Mouse (Mus musculus): ENCODE measurements around the gene Mrpl42. TPM values are rescaled to one million over a fixed set of nuclear protein-coding genes. Genes with fewer than 3 reads are reported as not detected.
A peak's percentile ranks its signal among the peaks of the same experiment; 100 is the strongest.
"Not testable (repeated sequence)": the region's sequence is repeated elsewhere in the genome, so short reads cannot be mapped to it uniquely, and the experiment has no call there.

Gene Mrpl42
- 10 to 100 TPM; 78.5 to 85.8 TPM for total RNA-seq (2021)

DNA sequence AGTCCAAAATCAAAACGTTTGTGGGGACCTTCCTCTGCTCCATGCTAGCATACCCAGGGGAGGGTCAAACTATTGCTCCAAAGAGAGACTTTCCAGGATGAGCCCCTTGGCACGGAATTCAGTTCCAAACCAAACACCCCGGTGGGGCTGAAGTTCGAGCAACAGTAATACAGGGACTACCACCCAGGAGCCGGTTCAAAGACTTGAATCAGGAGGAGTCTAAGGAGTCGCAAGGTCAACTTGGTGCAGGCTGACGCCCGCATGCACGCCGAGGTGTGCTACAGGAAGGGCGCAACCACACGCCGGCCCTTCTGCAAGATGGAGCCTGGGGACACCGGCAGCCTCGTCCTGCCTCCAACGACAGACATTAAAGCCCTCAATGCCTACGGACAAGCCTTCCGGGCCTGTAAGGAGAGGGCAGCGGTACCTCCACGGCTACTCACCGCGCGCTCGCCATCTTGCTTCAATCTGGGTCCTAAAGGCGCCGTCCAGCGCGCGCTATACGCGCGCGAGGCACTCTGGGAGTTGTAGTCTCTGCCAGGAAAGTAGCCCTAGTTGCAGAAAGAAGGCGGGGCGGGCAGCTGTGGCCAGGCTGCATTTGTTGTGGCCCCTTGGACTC lies at the start of gene Mrpl42:
Gene Mrpl42 (minus strand): TSS at position 478 of the 619 bp plus-strand sequence.
- intact Hi-C loops (cut with DNase I) = no loop called here
- peak; percentile 90 for DNase-seq

DNA sequence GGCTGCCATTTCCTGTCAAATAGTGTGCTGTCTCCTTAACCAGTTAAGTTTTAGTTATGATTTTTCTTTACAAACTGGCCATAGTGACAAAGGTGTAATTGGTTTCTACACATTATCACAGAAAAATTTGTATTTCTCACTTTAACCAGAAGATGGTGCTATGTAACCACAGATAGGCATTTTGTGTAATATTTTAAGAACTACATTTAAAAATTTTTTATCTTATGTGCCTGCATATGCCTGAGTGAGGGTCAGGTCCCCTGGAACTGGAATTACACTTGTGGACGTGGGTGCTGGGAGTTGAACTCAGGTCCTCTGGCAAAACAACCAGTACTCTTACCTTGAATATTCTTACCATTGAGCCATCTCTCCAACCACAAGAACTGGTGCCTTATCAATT lies 48.8 kb upstream of the Mrpl42 start:
- intact Hi-C loops (cut with DNase I) = loop anchor here (2.0 to 10.0 kb wide), 3 partner anchors 304 to 484 kb away; no protein-coding TSS in a partner anchor
- DNase-seq = no peak

DNA sequence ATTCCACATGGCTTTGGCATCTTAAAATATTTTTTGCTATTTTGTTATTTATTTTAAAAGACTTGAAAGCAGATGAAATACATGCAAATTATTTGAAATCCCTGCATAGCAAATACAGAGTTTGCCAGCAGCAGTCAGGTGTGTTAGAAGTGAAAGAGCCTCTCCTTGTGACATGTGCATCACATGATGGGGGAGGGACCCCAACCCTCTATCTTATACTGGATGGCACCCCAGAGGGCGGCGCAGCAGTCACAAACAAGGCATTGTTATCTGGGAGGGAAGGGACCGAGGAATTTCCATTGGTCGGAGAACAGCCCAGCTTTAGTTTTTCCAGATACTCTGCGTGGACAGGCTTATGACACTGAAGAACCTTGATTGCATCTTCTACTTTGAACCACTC lies 47.3 kb upstream of the Mrpl42 start:
- intact Hi-C loops (cut with DNase I); DNase-seq: not testable (repeated sequence)

DNA sequence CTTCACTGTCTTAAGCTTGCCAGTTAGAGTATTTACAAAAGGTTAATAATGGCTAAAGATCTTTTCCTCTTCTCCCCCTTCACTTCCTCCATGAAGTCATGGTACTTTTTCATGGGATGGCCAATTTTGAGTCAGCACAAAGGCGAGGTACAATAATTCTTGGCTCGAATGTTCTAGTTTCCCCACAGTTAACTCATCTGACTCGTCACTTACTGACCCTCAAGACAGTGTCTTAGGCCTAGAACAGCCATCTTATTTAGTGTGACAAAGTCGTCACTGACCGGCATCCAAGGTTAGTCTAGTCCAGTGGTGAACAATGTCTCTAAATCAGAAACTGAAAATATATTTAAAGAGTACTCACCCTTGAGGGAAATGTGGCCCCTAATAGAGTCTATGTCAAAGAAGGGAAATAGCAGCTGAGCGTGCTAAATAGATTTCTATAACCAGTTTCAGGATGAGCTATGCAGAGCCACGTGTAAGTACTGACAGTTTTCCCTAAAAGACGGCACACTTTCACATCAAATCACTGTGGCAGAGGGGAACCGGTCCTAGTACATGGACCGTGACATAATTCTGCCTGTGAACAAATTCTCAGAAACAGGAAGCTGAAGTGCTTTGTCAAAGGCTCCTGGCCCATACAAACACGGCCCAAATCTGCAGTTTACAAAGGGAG lies 46.5 kb upstream of the Mrpl42 start:
- DNase-seq = no peak
- intact Hi-C loops (cut with DNase I) = no loop called here

DNA sequence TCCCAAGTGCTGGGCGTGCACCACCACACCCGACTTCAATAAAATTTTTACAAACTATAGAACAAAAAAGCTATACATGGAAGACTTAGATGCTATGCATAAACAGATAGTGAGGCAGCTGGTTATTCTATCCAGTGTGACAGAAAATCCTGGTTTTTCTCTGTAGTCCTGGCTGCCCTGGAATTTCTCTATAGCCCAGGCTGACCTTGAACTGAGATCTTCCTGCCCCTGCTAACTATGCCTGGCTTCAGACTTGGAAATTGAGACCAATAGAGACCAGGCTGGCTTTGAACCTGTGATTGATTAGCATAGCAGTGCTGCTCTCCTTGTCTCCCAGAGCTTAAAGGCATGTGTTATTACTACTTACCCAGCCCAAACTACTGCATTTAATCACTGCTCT lies 44.4 kb upstream of the Mrpl42 start:
- no peak for DNase-seq
- intact Hi-C loops (cut with DNase I) = no loop called here

DNA sequence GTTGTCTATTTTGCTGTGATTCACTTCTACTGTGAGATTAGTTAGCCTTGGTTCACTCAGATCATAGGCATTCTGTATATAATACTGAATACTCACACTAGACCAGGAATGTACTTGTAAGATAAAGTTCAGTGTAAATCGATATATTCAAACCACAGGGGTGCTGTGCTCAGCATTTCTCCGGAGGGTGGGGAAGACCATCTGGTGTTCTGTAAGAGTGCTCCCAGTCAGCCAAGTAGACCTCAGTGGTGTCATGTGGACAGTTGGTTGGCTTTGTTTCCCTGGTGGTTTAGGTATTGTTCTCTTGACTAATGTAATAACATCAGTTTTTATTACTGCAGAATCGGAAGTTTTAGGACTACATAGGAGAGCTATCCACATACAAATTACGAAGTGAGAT lies 43.3 kb upstream of the Mrpl42 start:
- intact Hi-C loops (cut with DNase I) = no loop called here
- DNase-seq = no peak

DNA sequence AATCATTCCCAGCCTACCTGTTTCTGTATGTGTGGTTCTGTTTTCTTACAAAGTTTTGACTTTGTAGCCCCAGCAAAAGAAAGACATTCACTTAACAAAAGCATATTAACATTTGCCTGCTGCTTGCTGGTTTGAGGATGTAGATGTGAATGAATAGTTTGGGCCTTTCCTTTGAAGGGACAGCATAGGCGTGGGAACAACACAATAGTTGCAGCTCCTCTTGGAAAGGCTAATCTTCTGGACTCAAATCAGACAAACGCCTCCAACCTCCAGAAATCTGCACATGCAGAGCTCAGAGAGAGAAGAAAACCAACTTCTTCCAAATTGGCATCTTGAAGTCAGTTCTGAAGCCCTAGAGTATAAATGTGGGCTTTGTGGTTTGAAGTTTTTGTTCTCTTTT lies 42.9 kb upstream of the Mrpl42 start:
- DNase-seq = no peak
- intact Hi-C loops (cut with DNase I) = no loop called here

DNA sequence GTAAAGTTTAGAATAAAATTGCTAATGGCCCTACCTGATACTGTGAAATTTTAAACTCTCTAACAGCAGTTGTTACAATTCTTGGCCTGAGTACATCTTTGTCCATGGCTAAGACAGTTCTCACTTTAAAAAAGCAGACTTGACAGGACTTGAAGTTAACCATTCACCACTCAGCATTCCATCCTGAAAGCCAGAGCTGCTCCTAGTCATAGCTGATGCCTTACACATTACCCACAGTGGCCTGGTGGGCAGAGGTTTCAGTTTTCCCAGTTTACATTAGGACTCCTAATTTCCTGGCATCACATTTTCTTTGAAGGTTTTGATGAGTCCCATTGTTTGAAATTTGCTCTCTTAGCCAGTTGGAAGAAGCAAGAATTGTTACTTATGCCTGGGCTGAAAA lies 42.3 kb upstream of the Mrpl42 start:
- no peak for DNase-seq
- intact Hi-C loops (cut with DNase I) = no loop called here

DNA sequence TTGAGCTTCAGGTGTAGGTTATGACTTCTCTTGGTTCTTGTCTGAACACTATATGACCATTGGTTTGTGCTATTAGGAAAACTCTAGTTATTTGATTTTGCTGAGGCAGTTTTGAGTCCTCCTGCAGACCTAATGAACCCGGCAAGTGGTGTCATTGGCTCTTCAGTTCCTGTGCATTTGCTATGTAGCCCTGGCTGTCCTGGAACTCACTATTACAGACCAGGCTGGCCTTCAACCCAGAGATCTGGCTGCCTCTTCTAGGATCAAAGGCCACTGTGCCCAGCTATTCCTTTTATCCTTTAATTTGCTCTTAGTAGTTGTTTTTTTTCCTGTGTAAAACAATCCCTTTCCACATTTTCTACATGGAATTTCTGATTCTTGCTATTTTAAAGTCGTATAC lies 41.6 kb upstream of the Mrpl42 start:
- DNase-seq = no peak
- intact Hi-C loops (cut with DNase I) = no loop called here

DNA sequence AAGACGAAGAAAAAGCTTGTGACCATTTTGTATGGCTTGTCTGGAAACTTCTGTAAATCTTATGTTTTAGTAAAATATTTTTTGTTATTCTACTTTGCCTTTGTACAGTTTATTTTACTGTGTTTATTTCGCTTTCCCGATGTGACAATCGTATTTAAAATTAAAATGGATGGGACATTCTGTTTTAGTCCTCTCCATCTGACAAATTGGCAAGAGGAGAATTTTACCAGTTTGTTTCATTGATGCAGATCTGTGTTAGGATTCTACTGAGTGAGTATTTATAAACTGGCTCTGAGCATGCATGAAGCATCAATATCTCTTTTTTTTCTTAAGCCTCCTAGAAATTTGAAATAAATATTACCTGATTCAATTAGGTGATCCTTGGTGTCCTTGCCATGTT lies 41.2 kb upstream of the Mrpl42 start:
- intact Hi-C loops (cut with DNase I) = no loop called here
- no peak for DNase-seq

DNA sequence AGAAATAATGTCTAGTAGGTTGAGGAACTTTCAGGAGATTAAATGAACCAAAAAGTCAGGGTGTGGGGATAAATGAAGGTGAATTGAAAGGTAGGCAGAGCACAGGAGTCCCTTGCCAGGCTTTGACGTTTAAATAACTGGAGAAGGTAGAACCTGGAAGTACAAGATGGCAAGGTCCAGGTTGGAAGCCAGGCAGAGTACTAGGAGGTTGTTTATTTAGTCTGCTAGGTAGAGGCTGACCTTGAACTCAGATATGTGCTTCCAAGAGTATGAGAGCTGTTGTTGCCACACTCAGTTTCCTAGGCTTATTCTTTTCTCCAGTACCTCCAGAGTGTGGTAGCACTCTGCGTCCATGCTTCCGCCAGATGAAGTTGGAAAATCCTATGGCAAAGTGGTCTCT lies 38.1 kb upstream of the Mrpl42 start:
- no peak for DNase-seq
- intact Hi-C loops (cut with DNase I) = no loop called here

DNA sequence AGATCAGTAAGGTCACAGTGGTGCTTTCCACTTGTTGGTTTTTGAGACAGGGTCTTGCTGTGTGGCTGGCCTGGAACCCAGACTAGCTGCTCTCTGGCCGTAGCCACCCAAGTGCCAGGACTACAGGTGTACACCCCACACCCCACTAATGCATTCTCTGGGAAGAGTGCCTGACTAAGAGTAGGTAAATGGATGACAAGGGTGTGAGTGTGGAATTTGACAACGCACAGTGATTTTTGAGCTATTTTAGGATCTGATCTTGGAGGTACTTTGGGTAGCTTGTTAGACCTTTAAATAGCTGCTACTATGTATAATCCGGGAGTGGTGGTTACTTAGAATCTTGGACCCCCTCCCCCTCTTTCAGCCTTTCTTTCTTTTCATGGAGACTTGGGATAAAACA lies 37.5 kb upstream of the Mrpl42 start:
- intact Hi-C loops (cut with DNase I) = no loop called here
- DNase-seq = no peak

DNA sequence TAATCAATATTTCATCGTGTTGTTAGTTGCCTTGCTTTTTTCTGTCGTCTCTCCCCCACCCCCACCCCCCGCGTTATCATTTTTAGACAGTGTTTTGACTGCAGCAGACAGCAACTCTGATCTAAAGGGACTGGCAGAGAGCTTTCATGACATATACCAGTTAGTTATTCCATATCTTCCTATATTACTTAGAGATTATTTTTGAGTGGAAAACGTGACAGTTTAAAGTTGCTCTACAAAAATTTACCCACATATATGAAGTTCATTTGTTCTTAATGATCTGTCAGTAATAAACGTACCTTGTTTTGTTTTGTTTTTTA lies 34.4 kb upstream of the Mrpl42 start:
- intact Hi-C loops (cut with DNase I) = no loop called here
- no peak for DNase-seq

DNA sequence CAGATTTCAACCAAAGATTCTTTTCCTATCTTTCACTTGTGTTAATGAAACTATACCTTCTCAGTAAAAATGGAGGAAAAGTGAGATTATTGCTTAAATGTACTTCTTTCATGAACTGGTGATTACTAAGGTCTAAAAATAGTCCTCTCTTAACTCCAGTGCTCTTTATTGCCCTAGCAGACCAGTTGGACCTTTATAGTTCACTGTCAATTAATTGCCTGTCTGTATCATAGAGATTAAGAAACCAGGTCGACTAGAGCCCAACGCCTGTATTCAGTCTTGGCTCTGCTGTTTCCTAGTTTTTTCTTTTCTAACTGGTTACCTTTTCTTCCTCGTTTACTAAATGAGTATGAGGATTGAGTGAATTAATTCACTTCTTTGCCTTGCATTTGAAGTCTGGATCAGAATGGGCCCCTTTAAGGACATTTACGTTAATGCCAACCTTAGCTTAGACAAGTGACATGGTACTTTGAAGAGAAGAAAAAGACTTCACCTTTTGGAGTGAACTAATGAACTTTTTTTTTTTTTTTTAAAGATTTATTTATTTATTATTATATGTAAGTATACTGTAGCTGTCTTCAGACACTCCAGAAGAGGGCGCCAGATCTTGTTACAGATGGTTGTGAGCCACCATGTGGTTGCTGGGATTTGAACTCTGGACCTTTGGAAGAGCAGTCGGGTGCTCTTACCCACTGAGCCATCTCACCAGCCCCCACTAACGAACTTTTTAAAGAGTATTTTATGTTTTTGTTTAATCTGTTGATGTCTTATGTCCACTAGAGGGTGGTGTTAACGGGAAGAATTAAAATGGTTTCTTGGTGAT lies 33.9 kb upstream of the Mrpl42 start:
- no peak for DNase-seq
- intact Hi-C loops (cut with DNase I) = no loop called here

DNA sequence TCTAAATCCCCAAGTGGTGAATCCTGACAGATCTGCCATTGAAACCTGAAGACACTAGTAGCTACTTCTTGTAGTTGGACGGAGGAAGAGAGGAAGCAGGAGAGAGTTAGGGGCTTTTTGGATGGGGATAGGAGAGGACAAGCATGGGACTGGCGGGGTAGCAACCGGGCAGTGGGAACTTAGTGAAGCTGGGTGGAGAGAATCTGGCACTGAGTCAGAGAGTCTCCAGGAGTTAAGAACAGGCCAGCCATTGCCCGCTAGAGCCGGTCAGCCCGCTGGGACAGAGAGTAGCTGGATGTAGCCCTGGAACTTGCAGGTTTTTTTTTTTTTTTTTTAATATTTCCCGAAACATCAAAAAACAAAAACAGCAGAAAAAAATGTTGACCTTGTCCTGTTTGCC lies 31.6 kb upstream of the Mrpl42 start:
- intact Hi-C loops (cut with DNase I) = no loop called here
- no peak for DNase-seq

DNA sequence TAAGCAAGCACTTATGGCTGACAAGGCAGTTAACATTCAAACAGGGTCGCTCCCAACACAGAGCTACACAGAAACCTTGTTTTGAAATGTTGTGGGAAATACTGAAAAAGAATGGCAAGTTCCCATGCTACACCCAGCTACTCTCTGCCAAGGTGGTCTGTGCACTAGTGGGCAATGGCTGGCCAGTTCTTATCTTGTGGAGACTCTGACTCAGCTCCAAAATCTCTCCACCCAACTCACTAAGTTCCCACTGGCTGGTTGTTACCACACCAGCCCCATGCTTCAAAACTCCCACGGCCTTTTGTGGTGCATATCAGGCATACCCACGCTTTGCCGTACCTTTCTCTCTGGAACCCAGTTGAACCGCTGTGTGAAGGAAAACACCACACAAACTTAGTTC lies 31.2 kb upstream of the Mrpl42 start:
- DNase-seq = no peak
- intact Hi-C loops (cut with DNase I) = no loop called here

DNA sequence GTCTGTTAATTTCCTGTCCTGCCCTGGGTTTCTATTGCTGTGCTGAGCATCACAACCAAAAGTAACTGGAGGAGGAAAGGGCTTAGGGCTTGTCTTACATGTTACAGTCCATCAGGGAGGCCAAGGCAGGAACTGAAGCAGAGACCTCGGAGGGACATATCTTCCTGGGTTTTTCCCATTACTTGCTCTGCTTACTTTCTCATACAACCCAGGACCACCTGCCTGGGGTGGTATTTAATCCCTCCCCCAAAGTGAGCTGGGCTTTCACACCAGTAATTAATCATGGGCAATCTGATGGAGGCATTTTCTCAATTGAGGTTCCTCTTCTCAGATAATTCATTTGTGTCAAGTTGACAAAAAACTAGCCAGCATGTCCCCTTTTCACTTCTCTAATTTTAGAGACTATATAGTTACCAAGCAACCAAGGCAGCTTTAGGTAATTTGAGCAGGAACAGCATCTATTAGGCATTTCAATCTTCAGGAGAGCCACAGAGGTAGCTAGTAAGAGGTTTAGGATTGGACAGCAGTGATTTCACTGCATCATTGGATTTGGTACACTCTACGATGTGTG lies 28.9 kb upstream of the Mrpl42 start:
- DNase-seq = no peak
- intact Hi-C loops (cut with DNase I) = no loop called here

DNA sequence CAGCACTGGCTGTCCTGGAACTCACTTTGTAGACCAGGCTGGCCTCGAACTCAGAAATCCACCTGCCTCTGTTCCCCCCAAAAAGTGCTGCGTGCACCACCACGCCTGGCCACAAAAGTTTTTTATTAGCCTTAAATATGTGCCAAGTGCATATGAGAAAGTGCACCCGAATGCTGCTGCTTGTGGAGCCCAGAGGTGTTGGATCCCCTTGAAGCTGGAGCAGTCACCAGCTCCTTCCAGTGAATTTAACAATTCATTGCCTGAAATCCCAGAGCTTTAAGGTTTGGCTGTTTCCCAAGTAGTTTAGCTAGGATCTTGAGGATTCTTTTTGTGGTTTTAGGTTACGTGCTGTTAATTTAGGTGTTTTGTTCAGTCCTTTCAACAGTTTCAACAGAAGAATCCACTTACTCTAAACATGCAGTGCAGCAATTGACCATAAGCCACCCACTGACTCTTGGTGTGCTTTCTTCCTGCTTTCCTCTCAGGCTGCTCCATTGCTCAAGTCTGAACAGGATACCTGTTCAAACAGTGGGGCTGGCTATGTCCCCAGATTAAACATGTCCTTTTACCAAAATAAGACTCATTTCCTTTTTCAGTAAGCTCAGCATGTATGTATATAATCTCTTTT lies 24.9 kb upstream of the Mrpl42 start:
- no peak for DNase-seq
- intact Hi-C loops (cut with DNase I) = no loop called here

DNA sequence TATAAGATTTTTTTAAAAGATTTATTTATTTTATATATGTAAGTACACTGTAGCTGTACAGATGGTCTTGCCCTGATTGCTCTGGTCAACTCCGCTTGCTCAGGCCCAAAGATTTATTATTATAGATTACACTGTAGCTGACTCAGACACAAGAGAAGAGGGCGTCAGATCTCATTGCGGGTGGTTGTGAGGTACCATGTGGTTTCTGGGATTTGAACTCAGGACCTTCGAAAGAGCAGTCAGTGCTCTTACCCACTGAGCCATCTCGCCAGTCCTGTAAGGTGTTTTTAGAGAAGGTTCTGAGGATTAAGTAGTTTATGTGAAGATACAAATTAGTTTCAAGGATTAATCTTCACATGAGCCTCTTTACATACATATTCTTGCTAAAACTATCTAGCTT lies 24.1 kb upstream of the Mrpl42 start:
- intact Hi-C loops (cut with DNase I) = no loop called here

DNA sequence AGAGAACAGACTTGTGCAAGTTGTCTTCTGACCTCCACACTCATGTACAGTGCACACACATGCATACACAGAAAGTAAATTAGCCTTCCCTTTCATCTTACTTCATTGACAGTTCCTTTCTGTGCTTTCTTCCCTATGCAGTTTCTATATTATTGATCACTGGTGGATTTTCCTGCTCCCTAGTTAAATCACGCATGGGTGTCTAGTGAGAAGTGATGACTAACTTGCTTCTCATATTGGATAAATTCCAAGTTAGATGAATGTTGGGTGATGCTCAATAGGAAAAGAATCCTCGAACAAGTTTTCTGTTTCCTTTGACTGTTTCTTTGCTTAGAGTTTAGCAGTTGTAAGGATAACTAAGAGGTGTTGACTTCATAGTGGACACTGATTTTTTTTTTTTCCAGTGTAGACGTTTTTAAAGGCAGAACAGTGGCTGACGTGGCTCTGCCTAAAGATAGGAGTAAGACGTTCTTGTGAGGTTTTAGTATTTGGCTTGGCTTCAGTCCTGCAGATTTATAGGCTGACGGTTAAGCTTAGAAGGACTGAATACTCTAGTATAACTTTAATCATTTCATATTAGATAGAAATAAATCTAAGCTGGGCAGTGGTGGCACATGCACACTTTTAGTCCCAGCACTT lies 23.4 kb upstream of the Mrpl42 start:
- DNase-seq = no peak
- intact Hi-C loops (cut with DNase I) = no loop called here

More for the DNA sequence above, 24.1 kb upstream of the Mrpl42 start:
- no peak for DNase-seq

DNA sequence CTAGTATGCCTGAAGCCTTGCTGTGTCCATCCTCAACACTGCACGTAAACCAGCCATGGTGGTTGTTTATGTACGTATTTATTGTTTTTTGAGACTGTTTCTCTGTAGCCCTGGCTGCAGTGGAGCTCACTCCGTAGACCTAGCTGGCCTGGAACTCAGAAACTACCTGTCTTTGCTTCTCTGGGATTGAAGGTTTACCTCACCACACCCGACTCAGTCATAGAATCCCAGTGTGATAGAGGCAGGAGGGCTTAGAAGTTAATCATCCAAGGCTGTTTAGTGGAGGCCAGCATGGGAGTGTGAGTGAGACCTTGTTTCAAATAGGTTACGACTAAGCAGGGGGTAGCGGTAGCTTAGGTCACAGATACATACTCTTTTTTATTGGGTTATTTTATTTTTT lies 15.9 kb upstream of the Mrpl42 start:
- intact Hi-C loops (cut with DNase I) = no loop called here
- DNase-seq = no peak

Measured in left cerebral cortex, postnatal 4 days (tissue).